Mouse (Mus musculus) kidney, embryonic 16.5 days (tissue): ENCODE results near the gene Prps1. TPM values are rescaled to one million over a fixed set of nuclear protein-coding genes. Genes with fewer than 3 reads are reported as not detected.

Experiments
- ATAC-seq: fragments of 200-750 bp; cut with Nextera tagmentation; 2 replicates; pipeline ENCODE4 v1.8.0; 2017; ENCODE audit warnings: moderate TSS enrichment; ENCODE audit not compliant: low FRiP score, low TSS enrichment
- H3K27ac ChIP-seq: fragments of 300-500 bp; sonication (generic); 2 replicates; pipeline ENCODE4 v1.5.1; 2014; ENCODE audit warnings: low read length
- H3K27me3 ChIP-seq: fragments of 300-500 bp; sonication (generic); 2 replicates; pipeline ENCODE4 v1.6.1; 2014; ENCODE audit warnings: low read length, control low read depth, mixed read lengths; ENCODE audit not compliant: insufficient read depth
- H3K36me3 ChIP-seq: fragments of 300-500 bp; sonication (generic); 2 replicates; pipeline ENCODE4 v1.6.1; 2014; ENCODE audit warnings: low read length, control low read depth, mixed read lengths; ENCODE audit not compliant: insufficient read depth
- H3K4me1 ChIP-seq: fragments of 300-500 bp; sonication (generic); 2 replicates; pipeline ENCODE4 v1.6.1; 2014; ENCODE audit warnings: low read length, control low read depth, mixed read lengths; ENCODE audit not compliant: insufficient read depth
- H3K4me2 ChIP-seq: fragments of 300-500 bp; sonication (generic); replicated peaks from 2 replicates; pipeline ENCODE4 v1.6.1; 2014; ENCODE audit warnings: low read depth, low read length
- H3K4me3 ChIP-seq: fragments of 300-500 bp; sonication (generic); 2 replicates; pipeline ENCODE4 v1.5.1; 2014; ENCODE audit warnings: mild to moderate bottlenecking, low read length
- H3K9ac ChIP-seq: fragments of 300-500 bp; sonication (generic); replicated peaks from 2 replicates; pipeline ENCODE4 v1.6.1; 2014; ENCODE audit warnings: low read length
- H3K9me3 ChIP-seq: fragments of 300-500 bp; sonication (generic); 2 replicates; pipeline ENCODE4 v1.6.1; 2016; ENCODE audit warnings: low read length, control low read depth
- WGBS: fragments of 180-500 bp; shearing (Covaris S2); extraction: QIAGEN DNeasy Blood & Tissue Kit; methylation state at CpG from one replicate; pipeline ENCODE4 v1.1.7; 2014; 5-methylcytosine and 5-hydroxymethylcytosine counted together
- polyA plus RNA-seq: library from polyadenylated mRNA; unstranded; fragments of >200 nt; fragmentation: Nextera tagmentation; extraction: Ambion mirVana; gene quantifications from 2 replicates; pipeline ENCODE4 v1.2.1, GENCODE M21; 2015

Gene Prps1
- polyA plus RNA-seq: 45.3 and 45.8 TPM in 2 replicates

DNA sequence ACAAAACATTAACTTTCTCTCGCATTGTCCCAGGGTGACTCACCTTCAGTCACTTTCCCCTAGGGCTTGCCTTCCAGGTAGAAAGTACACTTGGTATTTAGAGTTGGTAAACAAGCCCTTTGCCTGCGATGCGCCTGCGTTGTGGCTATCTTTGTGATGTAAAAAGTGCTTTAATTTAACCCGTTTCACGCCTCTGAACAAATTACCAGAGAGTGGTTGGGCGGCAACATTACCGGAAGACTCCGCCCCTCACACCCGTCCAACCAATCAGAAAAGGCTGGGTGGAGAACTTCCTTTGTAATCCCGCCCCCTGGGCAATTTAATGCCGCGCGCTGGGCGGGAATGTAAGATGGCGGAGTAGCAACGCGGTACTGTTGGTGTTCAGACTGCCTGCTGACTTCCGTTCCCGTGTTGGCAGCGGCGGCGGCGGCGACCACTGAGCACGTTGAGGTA, at the start of gene Prps1:
Prps1 (plus strand) TSS at position 335 of the 453 bp plus-strand sequence.
- Histone ChIP-seq H3K4me1 (no peaks in the 10 kb centered on the region), H3K27ac (no peak within 1 kb of the TSS), H3K36me3 (no peaks in the 10 kb centered on the region), H3K4me3 (peak within 1 kb of the TSS; percentile 60), H3K9me3 (no peaks in the 10 kb centered on the region), H3K4me2 (peak within 1 kb of the TSS; percentile 53), H3K27me3 (peaks cover 14% of the 10 kb centered on the region; the same call in 1 of the 2 replicates), H3K9ac (peak within 1 kb of the TSS; percentile 57)
- 18% methylated on average over 26 of the region's 26 CpGs for WGBS
- peak; percentile 96 for ATAC-seq

- no peaks in the 10 kb centered on the region for H3K4me1 ChIP-seq
- H3K9ac ChIP-seq: no peak overlapping the region
- no peak overlapping the region for H3K4me2 ChIP-seq
- peaks cover 21% of the 10 kb centered on the region; the same call in 1 of the 2 replicates for H3K27me3 ChIP-seq
- 75% methylated on average over 5 of the region's 5 CpGs for WGBS
- no peaks in the 10 kb centered on the region for H3K36me3 ChIP-seq
- H3K9me3 ChIP-seq: no peaks in the 10 kb centered on the region
- no peak overlapping the region for H3K4me3 ChIP-seq
- no peak for ATAC-seq
- H3K27ac ChIP-seq: no peak overlapping the region
These were observed 48.8 kb upstream of the Prps1 start for GRCm38 (mm10) chrX:140407593-140407992.

GRCm38 (mm10) chrX:140418467-140418866, 37.9 kb upstream of the Prps1 start:
- peaks cover 9% of the 10 kb centered on the region; the same call in 1 of the 2 replicates for H3K27me3 ChIP-seq
- no peak for ATAC-seq
- no peaks in the 10 kb centered on the region for H3K36me3 ChIP-seq
- H3K9ac ChIP-seq: no peak overlapping the region
- no peak overlapping the region for H3K4me3 ChIP-seq
- no peak overlapping the region for H3K27ac ChIP-seq
- H3K9me3 ChIP-seq: no peaks in the 10 kb centered on the region
- H3K4me2 ChIP-seq: no peak overlapping the region
- 83% methylated on average over 4 of the region's 4 CpGs for WGBS
- no peaks in the 10 kb centered on the region for H3K4me1 ChIP-seq

GRCm38 (mm10) chrX:140427124-140427523, 29.3 kb upstream of the Prps1 start:
- WGBS: 81% methylated on average over 4 of the region's 4 CpGs
- no peak overlapping the region for H3K4me2 ChIP-seq
- no peak overlapping the region for H3K27ac ChIP-seq
- no peak overlapping the region for H3K4me3 ChIP-seq
- no peaks in the 10 kb centered on the region for H3K9me3 ChIP-seq
- H3K4me1 ChIP-seq: no peaks in the 10 kb centered on the region
- ATAC-seq: no peak
- H3K36me3 ChIP-seq: no peaks in the 10 kb centered on the region
- no peaks in the 10 kb centered on the region for H3K27me3 ChIP-seq
- H3K9ac ChIP-seq: no peak overlapping the region

DNA sequence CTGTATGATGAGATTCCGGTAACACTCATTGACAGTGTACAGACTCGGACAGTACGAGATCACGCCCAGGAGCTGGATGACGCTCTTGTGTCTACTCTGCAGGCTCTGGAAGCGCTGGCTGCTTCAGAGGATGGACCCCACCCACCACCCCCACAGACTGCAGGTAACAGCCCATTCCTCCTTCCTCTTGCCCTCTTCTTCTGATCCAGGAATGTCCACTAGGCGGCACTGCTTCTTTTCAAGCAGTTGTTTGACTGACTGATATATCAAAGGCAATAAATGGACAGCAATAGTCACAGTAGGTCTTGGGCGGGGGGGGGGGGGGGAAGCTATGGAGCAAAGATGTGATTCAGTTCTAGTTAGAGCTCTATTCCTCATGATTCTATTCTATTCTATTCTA, 28.2 kb upstream of the Prps1 start:
- H3K9ac ChIP-seq: no peak overlapping the region
- no peak overlapping the region for H3K4me3 ChIP-seq
- ATAC-seq: no peak
- H3K27me3 ChIP-seq: peaks cover 3% of the 10 kb centered on the region
- H3K9me3 ChIP-seq: no peaks in the 10 kb centered on the region
- no peaks in the 10 kb centered on the region for H3K36me3 ChIP-seq
- no peak overlapping the region for H3K27ac ChIP-seq
- no peak overlapping the region for H3K4me2 ChIP-seq
- H3K4me1 ChIP-seq: no peaks in the 10 kb centered on the region
- WGBS: 76% methylated on average over 8 of the region's 8 CpGs

GRCm38 (mm10) chrX:140429985-140430384, 26.4 kb upstream of the Prps1 start:
- H3K27ac ChIP-seq: no peak overlapping the region
- WGBS: 81% methylated on average over 5 of the region's 5 CpGs
- H3K4me3 ChIP-seq: no peak overlapping the region
- ATAC-seq: no peak
- H3K27me3 ChIP-seq: peaks cover 11% of the 10 kb centered on the region
- H3K9me3 ChIP-seq: no peaks in the 10 kb centered on the region
- no peak overlapping the region for H3K4me2 ChIP-seq
- H3K36me3 ChIP-seq: no peaks in the 10 kb centered on the region
- no peaks in the 10 kb centered on the region for H3K4me1 ChIP-seq
- no peak overlapping the region for H3K9ac ChIP-seq

GRCm38 (mm10) chrX:140430506-140430905, 25.9 kb upstream of the Prps1 start:
- 0 out of 2 replicates have a peak, but pooled peaks have one; percentile 12 for ATAC-seq
- Histone ChIP-seq H3K4me3 (no peak overlapping the region), H3K9ac (no peak overlapping the region), H3K27ac (no peak overlapping the region), H3K36me3 (no peaks in the 10 kb centered on the region), H3K4me2 (no peak overlapping the region), H3K9me3 (no peaks in the 10 kb centered on the region), H3K4me1 (no peaks in the 10 kb centered on the region), H3K27me3 (peaks cover 11% of the 10 kb centered on the region)
- 89% methylated on average over 12 of the region's 12 CpGs for WGBS

- 83% methylated on average over 15 of the region's 15 CpGs for WGBS
- no peak for ATAC-seq
- Histone ChIP-seq H3K4me1 (no peaks in the 10 kb centered on the region), H3K9me3 (no peaks in the 10 kb centered on the region), H3K36me3 (no peaks in the 10 kb centered on the region), H3K4me2 (no peak overlapping the region), H3K9ac (no peak overlapping the region), H3K27ac (no peak overlapping the region), H3K4me3 (no peak overlapping the region), H3K27me3 (peaks cover 11% of the 10 kb centered on the region)
These were observed 24.4 kb upstream of the Prps1 start for GRCm38 (mm10) chrX:140431981-140432380.

- Histone ChIP-seq H3K27me3 (peaks cover 11% of the 10 kb centered on the region), H3K27ac (no peak overlapping the region), H3K4me1 (no peaks in the 10 kb centered on the region), H3K4me3 (no peak overlapping the region), H3K9me3 (no peaks in the 10 kb centered on the region), H3K4me2 (no peak overlapping the region), H3K9ac (no peak overlapping the region), H3K36me3 (no peaks in the 10 kb centered on the region)
- 90% methylated on average over 11 of the region's 11 CpGs for WGBS
- ATAC-seq: no peak
These were observed 23.6 kb upstream of the Prps1 start for GRCm38 (mm10) chrX:140432786-140433185.

GRCm38 (mm10) chrX:140437906-140438305, 18.5 kb upstream of the Prps1 start:
- H3K27ac ChIP-seq: no peak overlapping the region
- H3K9me3 ChIP-seq: no peaks in the 10 kb centered on the region
- no peak overlapping the region for H3K4me3 ChIP-seq
- no peak for ATAC-seq
- H3K9ac ChIP-seq: no peak overlapping the region
- H3K4me2 ChIP-seq: no peak overlapping the region
- H3K36me3 ChIP-seq: no peaks in the 10 kb centered on the region
- H3K27me3 ChIP-seq: peaks cover 17% of the 10 kb centered on the region
- H3K4me1 ChIP-seq: no peaks in the 10 kb centered on the region
